Mouse (Mus musculus) MEL (cell line): Measurements from ENCODE around the gene Frmd5. TPM values are rescaled to one million over a fixed set of nuclear protein-coding genes. Genes with fewer than 3 reads are reported as not detected.

Experiments
- DNase-seq: peaks from one replicate; pipeline ENCODE4 v3.0.0; 2011; ENCODE audit warnings: low read depth, low spot score
- H3K27ac ChIP-seq: 2 replicates; pipeline ENCODE4 v1.5.1; 2012; ENCODE audit warnings: low read depth, mild to moderate bottlenecking, control low read depth, low read length, moderate library complexity; ENCODE audit not compliant: control insufficient read depth
- H3K27me3 ChIP-seq, 2 experiments: fragments of 150-350 bp in 1 of 2; sonication (generic) in 1 of 2; 2 replicates each; pipeline ENCODE4 v1.6.1; 2012; ENCODE audit warnings: low read length in 2 of 2, mild to moderate bottlenecking in 2 of 2, improper control_type of control experiment in 1 of 2, moderate library complexity in 1 of 2; ENCODE audit not compliant: insufficient read depth in 2 of 2, control insufficient read depth in 1 of 2
- H3K36me3 ChIP-seq, 2 experiments: 2 replicates each; pipeline ENCODE4 v1.6.1; 2012 to 2014; ENCODE audit warnings: low read length in 2 of 2, improper control_type of control experiment in 1 of 2, inconsistent platforms in 1 of 2, mild to moderate bottlenecking in 1 of 2; ENCODE audit not compliant: insufficient read depth in 2 of 2, control insufficient read depth in 1 of 2
- H3K4me1 ChIP-seq, 2 experiments: fragments of 150-350 bp in 1 of 2; sonication (generic) in 1 of 2; 2 replicates each; pipeline ENCODE4 v1.6.1; 2012; ENCODE audit warnings: low read length in 2 of 2, improper control_type of control experiment in 1 of 2, mild to moderate bottlenecking in 1 of 2; ENCODE audit not compliant: insufficient read depth in 2 of 2, control insufficient read depth in 1 of 2
- H3K4me3 ChIP-seq, 2 experiments: fragments of 150-350 bp in 1 of 2; sonication (generic) in 1 of 2; 2 replicates each; pipeline ENCODE4 v1.5.1; 2012; ENCODE audit warnings: low read depth in 2 of 2, low read length in 2 of 2, mild to moderate bottlenecking in 2 of 2, moderate library complexity in 2 of 2, control low read depth in 1 of 2, improper control_type of control experiment in 1 of 2; ENCODE audit not compliant: control insufficient read depth in 1 of 2, insufficient read depth in 1 of 2
- H3K79me2 ChIP-seq: 2 replicates; pipeline ENCODE4 v1.6.1; 2012; ENCODE audit warnings: mild to moderate bottlenecking, low read length, moderate library complexity; ENCODE audit not compliant: control insufficient read depth, poor library complexity, insufficient read depth
- H3K9ac ChIP-seq: 2 replicates; pipeline ENCODE4 v1.6.1; 2012; ENCODE audit warnings: low read depth, mild to moderate bottlenecking, control low read depth, low read length, moderate library complexity; ENCODE audit not compliant: control insufficient read depth, poor library complexity, severe bottlenecking
- H3K9me3 ChIP-seq: fragments of 150-350 bp; sonication (generic); replicated peaks from 2 replicates; pipeline ENCODE4 v1.6.1; 2012; ENCODE audit warnings: mild to moderate bottlenecking, low read length, improper control_type of control experiment, moderate library complexity; ENCODE audit not compliant: insufficient read depth
- CHD2 ChIP-seq: IDR thresholded peaks from 2 replicates; pipeline ENCODE4 v1.6.1; 2011; ENCODE audit warnings: low read length, improper control_type of control experiment
- CTCF ChIP-seq, 3 experiments: IDR thresholded peaks in 2 of 3; conservative IDR thresholded peaks in 1 of 3; 2 replicates each; pipeline ENCODE4 v1.5.1; 2011 to 2012; ENCODE audit warnings: low read length in 3 of 3, low read depth in 2 of 3, mild to moderate bottlenecking in 2 of 3, improper control_type of control experiment in 1 of 3, inconsistent platforms in 1 of 3, mixed read lengths in 1 of 3, moderate library complexity in 1 of 3; ENCODE audit not compliant: control insufficient read depth in 1 of 3, insufficient read depth in 1 of 3, poor library complexity in 1 of 3, severe bottlenecking in 1 of 3
- EP300 ChIP-seq, 2 experiments: IDR thresholded peaks; 2 replicates each; pipeline ENCODE4 v1.6.1; 2011; ENCODE audit warnings: improper control_type of control experiment in 2 of 2, low read length in 2 of 2, low read depth in 1 of 2, mild to moderate bottlenecking in 1 of 2
- JUND ChIP-seq: IDR thresholded peaks from 2 replicates; pipeline ENCODE4 v1.6.1; 2011; ENCODE audit warnings: low read depth, mild to moderate bottlenecking, improper control_type of control experiment, low read length
- KAT2A ChIP-seq: conservative IDR thresholded peaks from 2 replicates; pipeline ENCODE4 v1.6.1; 2012; ENCODE audit warnings: low read depth, low read length, improper control_type of control experiment, inconsistent platforms
- MYB ChIP-seq: IDR thresholded peaks from 2 replicates; pipeline ENCODE4 v1.6.1; 2011; ENCODE audit warnings: mild to moderate bottlenecking, low read depth, low read length, improper control_type of control experiment
- NRF1 ChIP-seq: IDR thresholded peaks from 2 replicates; pipeline ENCODE4 v1.6.1; 2014; ENCODE audit warnings: low read depth, mild to moderate bottlenecking, inconsistent platforms, low read length, improper control_type of control experiment, moderate library complexity; ENCODE audit not compliant: poor library complexity, insufficient read depth, severe bottlenecking
- POLR2A ChIP-seq, 2 experiments: IDR thresholded peaks; 2 replicates each; pipeline ENCODE4 v1.6.1; 2011 to 2012; ENCODE audit warnings: low read length in 2 of 2, mild to moderate bottlenecking in 2 of 2, control low read depth in 1 of 2, improper control_type of control experiment in 1 of 2, low read depth in 1 of 2, moderate library complexity in 1 of 2; ENCODE audit not compliant: control insufficient read depth in 1 of 2, insufficient read depth in 1 of 2, poor library complexity in 1 of 2
- POLR2AphosphoS5 ChIP-seq: IDR thresholded peaks from 2 replicates; pipeline ENCODE4 v1.6.1; 2012; ENCODE audit warnings: low read depth, borderline replicate concordance, mild to moderate bottlenecking, inconsistent platforms, low read length, moderate library complexity, mixed read lengths
- RCOR1 ChIP-seq: IDR thresholded peaks from 2 replicates; pipeline ENCODE4 v1.6.1; 2012; ENCODE audit warnings: low read depth, mild to moderate bottlenecking, inconsistent platforms, low read length, improper control_type of control experiment
- SMC3 ChIP-seq: IDR thresholded peaks from 2 replicates; pipeline ENCODE4 v1.6.1; 2011; ENCODE audit warnings: low read depth, low read length, improper control_type of control experiment
- TAL1 ChIP-seq: IDR thresholded peaks from 2 replicates; pipeline ENCODE4 v1.6.1; 2012; ENCODE audit warnings: mild to moderate bottlenecking, inconsistent platforms, low read length, moderate library complexity, mixed read lengths
- USF2 ChIP-seq, 2 experiments: IDR thresholded peaks; 2 replicates each; pipeline ENCODE4 v1.6.1; 2011 to 2012; ENCODE audit warnings: improper control_type of control experiment in 2 of 2, low read length in 2 of 2, borderline replicate concordance in 1 of 2, inconsistent platforms in 1 of 2, low read depth in 1 of 2, mild to moderate bottlenecking in 1 of 2; ENCODE audit not compliant: insufficient read depth in 1 of 2
- ZMIZ1 ChIP-seq: IDR thresholded peaks from 2 replicates; pipeline ENCODE4 v1.6.1; 2012; ENCODE audit warnings: low read depth, mild to moderate bottlenecking, inconsistent platforms, low read length, improper control_type of control experiment, moderate library complexity
- ZNF384 ChIP-seq: IDR thresholded peaks from 2 replicates; pipeline ENCODE4 v1.6.1; 2012; ENCODE audit warnings: low read depth, mild to moderate bottlenecking, inconsistent platforms, low read length, improper control_type of control experiment
- polyA plus RNA-seq, 2 experiments: library from polyadenylated mRNA; stranded (reverse) in 1 of 2; unstranded in 1 of 2; fragments of >175 nt in 1 of 2; fragments of >200 nt in 1 of 2; gene quantifications; 2 replicates each; pipeline versions ENCODE4 v1.2.1 to v1.2.4; 2012; ENCODE audit warnings: low replicate concordance in 2 of 2, low read depth in 1 of 2; ENCODE audit not compliant: insufficient read length in 2 of 2, insufficient read depth in 1 of 2, missing spikeins in 1 of 2
- total RNA-seq: library from RNA; depleted of rRNA; stranded (reverse); fragments of 300-350 nt; gene quantifications from 2 replicates; pipeline ENCODE4 v1.2.3, GENCODE M21; 2012

The Frmd5 gene
- total and polyA plus RNA-seq, 3 experiments: 0.04 to 0.15 TPM; not detected in 1

GRCm38 (mm10) chr2:121677649-121677986, 129.3 kb downstream of the Frmd5 start:
- no peak overlapping the region for H3K27ac ChIP-seq
- DNase-seq: no peak
- TF ChIP-seq CHD2: no peak
- TF ChIP-seq USF2 (IDR thresholded peaks at IDR 0.05; ENCODE audit: borderline replicate concordance in 1 of 2, insufficient read depth in 1 of 2, low read depth in 1 of 2, low read length in 2 of 2): no peak
- TF ChIP-seq ZMIZ1: no peak
- TF ChIP-seq TAL1: no peak
- no peak for TF ChIP-seq RCOR1
- no peak for TF ChIP-seq MYB
- TF ChIP-seq SMC3: no peak
- no peak for TF ChIP-seq NRF1
- no peak for TF ChIP-seq POLR2AphosphoS5
- TF ChIP-seq EP300 (IDR thresholded peaks at IDR 0.05; ENCODE audit: low read depth in 1 of 2, low read length in 2 of 2): no peak
- TF ChIP-seq JUND: no peak
- no peak for TF ChIP-seq CTCF (IDR thresholded peaks at IDR 0.05 in 2 of 3, conservative IDR thresholded peaks at IDR 0.05 in 1 of 3; ENCODE audit: control insufficient read depth in 1 of 3, insufficient read depth in 1 of 3, low read depth in 2 of 3, low read length in 3 of 3, poor library complexity in 1 of 3, severe bottlenecking in 1 of 3)
- TF ChIP-seq KAT2A: no peak
- TF ChIP-seq ZNF384: no peak

GRCm38 (mm10) chr2:121676951-121677648, 129.8 kb downstream of the Frmd5 start:
- no peak overlapping the region for H3K4me3 ChIP-seq
- no peaks in the 10 kb centered on the region for H3K79me2 ChIP-seq
- no peaks in the 10 kb centered on the region for H3K4me1 ChIP-seq
- no peak for TF ChIP-seq POLR2A (IDR thresholded peaks at IDR 0.05; ENCODE audit: control insufficient read depth in 1 of 2, insufficient read depth in 1 of 2, low read depth in 1 of 2, low read length in 2 of 2, poor library complexity in 1 of 2)
- H3K27ac ChIP-seq: no peak overlapping the region
- DNase-seq: no peak
- H3K9ac ChIP-seq: no peak overlapping the region
- peaks cover 6 to 9% of the 10 kb centered on the region in 2 experiments for H3K27me3 ChIP-seq
- H3K36me3 ChIP-seq: no peaks in the 10 kb centered on the region
- H3K9me3 ChIP-seq: no peaks in the 10 kb centered on the region

More at GRCm38 (mm10) chr2:121677649-121677986, 129.3 kb downstream of the Frmd5 start:
- no peaks in the 10 kb centered on the region for H3K9me3 ChIP-seq
- H3K4me3 ChIP-seq: no peak overlapping the region
- no peaks in the 10 kb centered on the region for H3K4me1 ChIP-seq
- no peaks in the 10 kb centered on the region for H3K79me2 ChIP-seq
- no peaks in the 10 kb centered on the region for H3K36me3 ChIP-seq
- peaks cover 6 to 9% of the 10 kb centered on the region in 2 experiments for H3K27me3 ChIP-seq
- no peak overlapping the region for H3K9ac ChIP-seq
